Mouse (Mus musculus): ENCODE results near the gene Fam234b. TPM values are rescaled to one million over a fixed set of nuclear protein-coding genes. Genes with fewer than 3 reads are reported as not detected.

The Fam234b gene
- polyA plus RNA-seq, 1 experiment from 2014 or later = 17.1 TPM

DNA sequence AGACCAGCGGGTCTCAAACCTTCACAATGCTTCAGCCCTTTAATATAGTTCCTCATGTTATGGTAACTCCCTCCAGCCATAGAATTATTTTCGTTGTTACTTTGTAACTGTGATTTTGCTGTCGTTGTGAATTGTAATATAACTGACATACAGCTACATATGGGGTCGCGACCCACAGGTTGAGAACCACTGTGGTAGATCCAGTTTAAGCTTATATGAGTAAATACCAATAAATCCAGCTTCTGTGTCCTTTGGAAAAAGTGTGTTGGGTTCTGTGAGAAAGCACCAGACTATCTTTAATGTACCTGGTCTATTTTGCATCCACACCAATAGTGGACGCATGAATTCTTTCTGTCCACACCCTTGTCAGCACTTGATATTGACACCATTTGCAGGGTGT is 80.5 kb downstream of the Fam234b start:
- Histone ChIP-seq H3K9ac (replicated peaks) (no peak overlapping the region), H3K4me1 (ENCODE audit: insufficient read depth) (no peaks in the 10 kb centered on the region), H3K36me3 (replicated peaks; ENCODE audit: insufficient read depth, low read length) (no peaks in the 10 kb centered on the region), H3K4me2 (ENCODE audit: low read depth, low read length) (no peak overlapping the region), H3K4me3 (ENCODE audit: low read depth, low read length) (no peak overlapping the region), H3K27me3 (ENCODE audit: insufficient read depth, low read length) (no peaks in the 10 kb centered on the region), H3K9me3 (ENCODE audit: low read length) (no peaks in the 10 kb centered on the region), H3K27ac (ENCODE audit: low read depth) (no peak overlapping the region)
- ATAC-seq (no peak), DNase-seq (no peak)
- 72% methylated on average over 6 of the region's 6 CpGs for WGBS (ENCODE audit: insufficient replicate concordance)
- TF ChIP-seq CTCF (IDR thresholded peaks at IDR 0.05; ENCODE audit: low read depth) = no peak
- no peak for TF ChIP-seq EP300 (IDR thresholded peaks at IDR 0.05; ENCODE audit: low read depth)

DNA sequence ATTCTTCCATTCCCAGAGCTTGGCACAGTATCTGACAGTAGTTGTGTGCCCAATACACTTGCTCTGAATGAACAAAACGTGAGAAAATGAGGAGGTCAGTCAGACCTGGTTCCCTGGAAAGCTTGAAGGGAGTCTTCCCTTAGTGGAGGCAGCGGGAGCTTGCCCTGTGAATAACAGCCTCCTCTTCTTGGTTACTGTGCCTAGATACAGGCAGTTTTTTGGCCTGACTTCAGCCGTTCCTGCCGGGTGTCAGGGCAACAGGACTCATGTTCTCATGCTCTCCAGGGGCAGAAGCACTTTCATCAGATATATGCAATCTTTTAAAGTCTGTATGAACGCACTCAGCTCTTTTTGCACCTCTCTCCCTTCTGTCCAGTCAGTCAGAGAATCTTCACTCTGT is 81.5 kb downstream of the Fam234b start:
- DNase-seq = no peak
- H3K36me3 ChIP-seq (replicated peaks; ENCODE audit: insufficient read depth, low read length) = no peaks in the 10 kb centered on the region
- H3K4me1 ChIP-seq (ENCODE audit: insufficient read depth) = no peaks in the 10 kb centered on the region
- 61% methylated on average over 5 of the region's 5 CpGs for WGBS (ENCODE audit: insufficient replicate concordance)
- H3K9me3 ChIP-seq (ENCODE audit: low read length) = no peaks in the 10 kb centered on the region
- no peak for TF ChIP-seq CTCF (IDR thresholded peaks at IDR 0.05; ENCODE audit: low read depth)
- no peak for TF ChIP-seq EP300 (IDR thresholded peaks at IDR 0.05; ENCODE audit: low read depth)
- H3K27me3 ChIP-seq (ENCODE audit: insufficient read depth, low read length) = no peaks in the 10 kb centered on the region
- no peak overlapping the region for H3K27ac ChIP-seq (ENCODE audit: low read depth)
- H3K9ac ChIP-seq (replicated peaks) = no peak overlapping the region
- H3K4me2 ChIP-seq (ENCODE audit: low read depth, low read length) = no peak overlapping the region
- no peak overlapping the region for H3K4me3 ChIP-seq (ENCODE audit: low read depth, low read length)
- ATAC-seq = no peak

DNA sequence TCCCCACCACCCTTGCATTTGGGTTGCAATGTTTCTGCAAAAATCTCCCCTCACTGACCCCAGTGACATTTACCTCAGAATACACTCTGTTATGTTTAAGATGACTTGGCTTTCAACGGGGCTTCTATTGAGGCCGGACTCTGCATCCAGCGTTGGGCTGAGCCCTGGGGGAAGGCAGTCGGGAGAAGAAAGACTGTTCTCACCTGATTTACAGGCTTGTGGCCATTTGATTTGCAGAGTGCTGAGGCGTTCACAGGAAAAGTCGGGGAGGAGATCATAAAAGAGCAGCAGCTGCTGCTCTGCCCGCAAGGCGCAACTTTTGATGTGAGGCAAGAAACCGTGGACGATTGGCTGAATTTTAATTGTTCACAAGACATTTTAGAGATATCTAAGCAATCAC is 82.1 kb downstream of the Fam234b start:
- H3K27ac ChIP-seq (ENCODE audit: low read depth) = no peak overlapping the region
- no peak overlapping the region for H3K4me2 ChIP-seq (ENCODE audit: low read depth, low read length)
- no peak for TF ChIP-seq EP300 (IDR thresholded peaks at IDR 0.05; ENCODE audit: low read depth)
- TF ChIP-seq CTCF (IDR thresholded peaks at IDR 0.05; ENCODE audit: low read depth) = no peak
- no peak for DNase-seq
- H3K9ac ChIP-seq (replicated peaks) = no peak overlapping the region
- H3K4me3 ChIP-seq (ENCODE audit: low read depth, low read length) = no peak overlapping the region
- H3K36me3 ChIP-seq (replicated peaks; ENCODE audit: insufficient read depth, low read length) = no peaks in the 10 kb centered on the region
- no peak for ATAC-seq
- no peaks in the 10 kb centered on the region for H3K4me1 ChIP-seq (ENCODE audit: insufficient read depth)
- H3K27me3 ChIP-seq (ENCODE audit: insufficient read depth, low read length) = no peaks in the 10 kb centered on the region
- 51% methylated on average over 10 of the region's 10 CpGs for WGBS (ENCODE audit: insufficient replicate concordance)
- no peaks in the 10 kb centered on the region for H3K9me3 ChIP-seq (ENCODE audit: low read length)

DNA sequence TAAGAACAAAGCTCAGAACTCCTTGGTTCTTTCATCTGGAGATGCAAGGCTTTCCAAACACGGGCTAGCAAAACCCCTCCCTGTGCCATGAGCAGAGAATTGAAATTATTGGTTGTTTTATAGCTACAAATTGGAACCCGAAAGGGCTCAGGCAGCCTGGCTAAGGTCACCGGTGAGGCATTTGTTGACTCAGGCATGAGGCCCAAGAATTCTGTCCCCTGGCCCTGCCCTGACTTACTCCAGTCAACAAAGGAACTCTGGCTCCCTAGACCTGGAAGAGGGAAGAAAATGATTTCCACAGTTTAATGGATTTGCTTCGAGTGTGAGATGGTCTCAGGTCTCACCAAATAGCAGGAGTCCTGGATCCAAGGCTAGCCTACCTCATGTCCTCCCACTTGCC is 94.6 kb downstream of the Fam234b start:
- no peak overlapping the region for H3K4me2 ChIP-seq (ENCODE audit: low read depth, low read length)
- H3K27ac ChIP-seq (ENCODE audit: low read depth) = no peak overlapping the region
- 49% methylated on average over 4 of the region's 4 CpGs for WGBS (ENCODE audit: insufficient replicate concordance)
- H3K4me3 ChIP-seq (ENCODE audit: low read depth, low read length) = no peak overlapping the region
- no peak overlapping the region for H3K9ac ChIP-seq (replicated peaks)
- no peaks in the 10 kb centered on the region for H3K27me3 ChIP-seq (ENCODE audit: insufficient read depth, low read length)
- peaks cover 3% of the 10 kb centered on the region for H3K4me1 ChIP-seq (ENCODE audit: insufficient read depth)
- no peak for TF ChIP-seq CTCF (IDR thresholded peaks at IDR 0.05; ENCODE audit: low read depth)
- TF ChIP-seq EP300 (IDR thresholded peaks at IDR 0.05; ENCODE audit: low read depth) = no peak
- ATAC-seq = no peak
- no peaks in the 10 kb centered on the region for H3K36me3 ChIP-seq (replicated peaks; ENCODE audit: insufficient read depth, low read length)
- H3K9me3 ChIP-seq (ENCODE audit: low read length) = no peaks in the 10 kb centered on the region
- DNase-seq = no peak

DNA sequence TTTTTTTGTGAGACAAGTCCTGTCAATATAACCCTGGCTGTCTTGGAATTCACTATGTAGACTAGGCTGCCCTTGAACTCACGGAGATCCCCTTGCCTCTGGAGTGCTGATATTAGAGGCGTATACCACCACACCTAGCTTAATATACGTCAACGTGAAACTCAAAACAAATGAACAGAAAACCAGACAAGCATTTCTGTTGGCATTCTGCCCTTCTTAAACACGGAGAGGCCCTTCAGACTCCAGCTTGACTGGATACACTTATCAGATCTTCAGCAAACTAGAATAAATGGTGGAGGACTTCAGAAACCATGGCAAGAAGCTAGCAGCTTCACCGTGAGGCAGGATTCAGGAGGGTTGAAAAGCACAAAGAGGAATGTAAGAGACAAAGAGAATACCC is 96.4 kb downstream of the Fam234b start:
- ATAC-seq (no peak), DNase-seq (no peak)
- TF ChIP-seq EP300 (IDR thresholded peaks at IDR 0.05; ENCODE audit: low read depth) (no peak), CTCF (IDR thresholded peaks at IDR 0.05; ENCODE audit: low read depth) (no peak)
- H3K4me3 ChIP-seq (ENCODE audit: low read depth, low read length) = no peak overlapping the region
- peaks cover 3% of the 10 kb centered on the region for H3K4me1 ChIP-seq (ENCODE audit: insufficient read depth)
- H3K36me3 ChIP-seq (replicated peaks; ENCODE audit: insufficient read depth, low read length) = no peaks in the 10 kb centered on the region
- no peaks in the 10 kb centered on the region for H3K27me3 ChIP-seq (ENCODE audit: insufficient read depth, low read length)
- H3K4me2 ChIP-seq (ENCODE audit: low read depth, low read length) = no peak overlapping the region
- H3K9me3 ChIP-seq (ENCODE audit: low read length) = no peaks in the 10 kb centered on the region
- no peak overlapping the region for H3K27ac ChIP-seq (ENCODE audit: low read depth)
- H3K9ac ChIP-seq (replicated peaks) = no peak overlapping the region
- 74% methylated on average over 6 of the region's 6 CpGs for WGBS (ENCODE audit: insufficient replicate concordance)

Other genes with a start within 250 kb of the Fam234b start
- gene Apold1, start 216.3 kb upstream of the Fam234b start, polyA plus RNA-seq (2015; fragmentation: Nextera tagmentation; extraction: Ambion mirVana) = 2.4 and 2.5 TPM in 2 replicates
- 32.5 and 34.8 TPM in 2 replicates for gene Ddx47, start 186.4 kb upstream of the Fam234b start, polyA plus RNA-seq (2015; fragmentation: Nextera tagmentation; extraction: Ambion mirVana)
- gene Gprc5a, start 132.3 kb upstream of the Fam234b start, polyA plus RNA-seq (2015; fragmentation: Nextera tagmentation; extraction: Ambion mirVana) = 0.21 and 0.32 TPM in 2 replicates
- 0.11 and 0.13 TPM in 2 replicates for gene Gprc5d, start 79.7 kb upstream of the Fam234b start, polyA plus RNA-seq (2015; fragmentation: Nextera tagmentation; extraction: Ambion mirVana)
- 94.2 and 108 TPM in 2 replicates for gene Hebp1, start within 50 bp of the Fam234b start, polyA plus RNA-seq (2015; fragmentation: Nextera tagmentation; extraction: Ambion mirVana)
- 0.14 and 0.26 TPM in 2 replicates for gene Gsg1, start 56.4 kb downstream of the Fam234b start, polyA plus RNA-seq (2015; fragmentation: Nextera tagmentation; extraction: Ambion mirVana)
- gene Pbp2, start 112.4 kb downstream of the Fam234b start, polyA plus RNA-seq (2015; fragmentation: Nextera tagmentation; extraction: Ambion mirVana) = not detected in 2 replicates
- 1.2 TPM in 2 replicates for gene Emp1, start 164.6 kb downstream of the Fam234b start, polyA plus RNA-seq (2015; fragmentation: Nextera tagmentation; extraction: Ambion mirVana)

Data from liver, postnatal 0 days (tissue).